Mouse (Mus musculus): ENCODE measurements around the gene Alad. TPM values are rescaled to one million over a fixed set of nuclear protein-coding genes. Genes with fewer than 3 reads are reported as not detected.

Gene Alad
- polyA plus RNA-seq, 1 experiment from 2014 or later, result 111 TPM

DNA sequence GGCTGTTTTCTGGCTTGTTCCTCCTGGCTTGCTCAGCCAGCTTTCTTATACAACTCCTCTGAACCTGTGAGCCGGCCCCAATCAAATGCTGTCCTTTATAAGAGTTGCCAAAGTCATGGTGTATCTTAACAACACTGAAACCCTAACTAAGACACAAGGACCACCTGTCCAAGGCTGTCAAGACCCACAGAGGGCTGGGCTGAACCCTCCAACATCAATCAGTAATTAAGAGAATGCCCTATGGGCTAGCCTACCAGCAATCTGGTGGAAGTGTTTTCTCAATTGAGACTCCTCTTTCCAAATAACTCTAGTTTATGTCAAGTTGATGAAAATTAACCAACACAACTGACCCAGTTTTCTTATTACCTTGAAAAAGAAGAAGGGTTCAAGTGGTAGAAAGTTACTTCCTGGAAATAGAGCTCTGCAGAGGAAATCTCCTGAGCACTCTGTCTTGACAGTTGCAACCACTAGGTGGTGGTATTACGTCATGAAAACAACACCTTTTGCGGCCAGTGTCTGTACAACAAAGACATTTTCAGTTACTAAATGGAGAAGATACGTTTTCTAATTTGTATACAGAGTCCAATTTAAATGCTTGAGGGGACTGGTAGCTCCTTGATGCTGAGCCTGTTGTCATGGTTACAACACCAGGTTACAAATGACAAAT, 41.4 kb upstream of the Alad start:
- 23% methylated on average over 4 of the region's 4 CpGs for WGBS
- no peaks in the 10 kb centered on the region for H3K9me3 ChIP-seq (ENCODE audit: low read length)
- H3K27me3 ChIP-seq (replicated peaks; ENCODE audit: insufficient read depth, low read length), result no peaks in the 10 kb centered on the region
- H3K36me3 ChIP-seq (ENCODE audit: insufficient read depth, low read length), result no peaks in the 10 kb centered on the region
- DNase-seq (ENCODE audit: low spot score) (peak; percentile 91), ATAC-seq (peak; percentile 65)
- no peak overlapping the region for H3K4me3 ChIP-seq (ENCODE audit: low read depth, low read length)
- H3K4me1 ChIP-seq (ENCODE audit: insufficient read depth, low read depth, low read length), result no peaks in the 10 kb centered on the region
- peak; percentile 87 for TF ChIP-seq CTCF (IDR thresholded peaks at IDR 0.05)
- no peak for TF ChIP-seq EP300 (IDR thresholded peaks at IDR 0.05)
- H3K4me2 ChIP-seq (replicated peaks; ENCODE audit: low read depth, low read length), result no peak overlapping the region
- H3K27ac ChIP-seq (ENCODE audit: low read length), result no peak overlapping the region
- no peak overlapping the region for H3K9ac ChIP-seq (replicated peaks; ENCODE audit: low read depth)

DNA sequence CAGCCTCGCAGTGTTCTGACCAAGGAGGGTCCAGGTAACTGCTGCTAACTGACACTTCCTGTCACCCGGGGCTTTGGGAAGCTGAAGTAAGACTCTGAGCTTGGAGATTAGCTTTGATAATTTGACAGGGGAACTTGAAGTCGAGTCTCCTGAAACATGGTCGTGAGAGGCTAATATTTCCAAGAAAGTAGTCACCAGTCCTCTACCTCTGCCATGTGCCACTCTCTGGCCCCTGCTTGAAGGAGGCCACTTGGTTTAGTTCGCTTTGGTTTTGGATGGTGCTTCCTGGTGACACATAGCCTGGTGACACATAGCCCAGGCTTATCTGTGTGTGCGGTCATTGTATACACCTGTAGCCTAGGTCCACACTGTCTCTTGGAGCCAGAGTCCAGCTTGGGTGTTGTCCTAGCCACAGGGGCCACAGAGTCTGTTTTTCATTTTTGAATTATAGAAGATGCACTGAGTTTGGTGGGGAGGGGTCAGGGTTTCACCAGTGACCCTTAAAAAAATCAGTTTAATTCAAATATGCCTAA, 40.1 kb upstream of the Alad start, which contains the start of gene Rgs3:
TSS of gene Rgs3 (plus strand) at position 51 of the 533 bp plus-strand sequence.
- no peak within 1 kb of the TSS for H3K9ac ChIP-seq (replicated peaks; ENCODE audit: low read depth)
- no peak within 1 kb of the TSS for H3K4me2 ChIP-seq (replicated peaks; ENCODE audit: low read depth, low read length)
- TF ChIP-seq EP300 (IDR thresholded peaks at IDR 0.05) (no peak), CTCF (IDR thresholded peaks at IDR 0.05) (no peak)
- 36% methylated on average over 6 of the region's 6 CpGs for WGBS
- H3K27me3 ChIP-seq (replicated peaks; ENCODE audit: insufficient read depth, low read length), result no peaks in the 10 kb centered on the region
- no peaks in the 10 kb centered on the region for H3K36me3 ChIP-seq (ENCODE audit: insufficient read depth, low read length)
- H3K27ac ChIP-seq (ENCODE audit: low read length), result no peak within 1 kb of the TSS
- no peaks in the 10 kb centered on the region for H3K9me3 ChIP-seq (ENCODE audit: low read length)
- no peak for DNase-seq (ENCODE audit: low spot score)
- H3K4me3 ChIP-seq (ENCODE audit: low read depth, low read length), result no peak within 1 kb of the TSS
- ATAC-seq, result no peak
- H3K4me1 ChIP-seq (ENCODE audit: insufficient read depth, low read depth, low read length), result no peaks in the 10 kb centered on the region

DNA sequence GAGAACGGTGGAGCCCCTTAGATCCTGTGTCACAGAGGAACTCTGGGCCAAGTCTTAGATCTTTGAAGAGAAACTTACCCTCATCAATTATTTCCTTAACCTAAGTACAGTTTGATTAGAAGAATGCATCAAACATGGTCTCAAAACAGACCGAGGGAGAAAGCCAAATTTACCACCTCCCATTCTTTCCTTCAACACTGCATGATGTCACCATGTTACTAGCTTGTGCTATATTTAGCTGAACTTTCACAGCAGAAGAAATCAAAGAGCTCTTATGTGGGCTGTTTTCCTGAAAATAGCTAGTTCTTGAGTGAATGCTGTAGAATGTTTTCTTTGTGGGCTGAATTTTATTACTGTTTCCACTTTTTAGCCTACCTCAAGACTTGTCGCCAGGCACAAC, 37.7 kb upstream of the Alad start:
- Histone ChIP-seq H3K9ac (replicated peaks; ENCODE audit: low read depth) (no peak overlapping the region), H3K4me2 (replicated peaks; ENCODE audit: low read depth, low read length) (no peak overlapping the region), H3K27ac (ENCODE audit: low read length) (no peak overlapping the region), H3K4me3 (ENCODE audit: low read depth, low read length) (no peak overlapping the region), H3K36me3 (ENCODE audit: insufficient read depth, low read length) (no peaks in the 10 kb centered on the region), H3K9me3 (ENCODE audit: low read length) (no peaks in the 10 kb centered on the region), H3K4me1 (ENCODE audit: insufficient read depth, low read depth, low read length) (no peaks in the 10 kb centered on the region), H3K27me3 (replicated peaks; ENCODE audit: insufficient read depth, low read length) (no peaks in the 10 kb centered on the region)
- WGBS, result 41% methylated on average over 3 of the region's 3 CpGs
- ATAC-seq, result no peak
- DNase-seq (ENCODE audit: low spot score), result peak; percentile 45
- TF ChIP-seq EP300 (IDR thresholded peaks at IDR 0.05) (no peak), CTCF (IDR thresholded peaks at IDR 0.05) (no peak)

DNA sequence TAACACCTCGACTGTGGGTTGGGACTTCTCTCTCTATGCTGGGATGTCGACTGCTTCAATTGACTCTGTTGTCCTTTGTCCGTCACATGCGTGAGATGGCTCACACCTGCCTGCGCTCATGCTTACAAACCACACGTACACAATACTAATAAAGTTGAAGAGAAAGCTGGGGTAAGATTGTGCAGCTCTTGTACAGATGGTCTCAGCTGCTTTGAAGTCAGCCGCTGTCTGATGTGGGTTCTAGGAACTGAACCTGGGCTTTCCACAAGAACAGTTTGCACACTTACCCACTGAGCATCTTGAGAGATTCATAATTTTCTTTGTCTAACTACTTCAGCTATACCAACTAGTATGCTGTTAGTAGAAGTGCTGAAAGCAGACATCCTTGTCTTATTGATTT, 32.2 kb upstream of the Alad start:
- Histone ChIP-seq H3K36me3 (ENCODE audit: insufficient read depth, low read length) (no peaks in the 10 kb centered on the region), H3K4me2 (replicated peaks; ENCODE audit: low read depth, low read length) (no peak overlapping the region), H3K9me3 (ENCODE audit: low read length) (no peaks in the 10 kb centered on the region), H3K27ac (ENCODE audit: low read length) (no peak overlapping the region), H3K27me3 (replicated peaks; ENCODE audit: insufficient read depth, low read length) (no peaks in the 10 kb centered on the region), H3K4me1 (ENCODE audit: insufficient read depth, low read depth, low read length) (no peaks in the 10 kb centered on the region), H3K4me3 (ENCODE audit: low read depth, low read length) (no peak overlapping the region), H3K9ac (replicated peaks; ENCODE audit: low read depth) (no peak overlapping the region)
- WGBS, result 74% methylated on average over 7 of the region's 7 CpGs
- ATAC-seq (no peak), DNase-seq (ENCODE audit: low spot score) (no peak)
- TF ChIP-seq EP300 (IDR thresholded peaks at IDR 0.05) (no peak), CTCF (IDR thresholded peaks at IDR 0.05) (no peak)

DNA sequence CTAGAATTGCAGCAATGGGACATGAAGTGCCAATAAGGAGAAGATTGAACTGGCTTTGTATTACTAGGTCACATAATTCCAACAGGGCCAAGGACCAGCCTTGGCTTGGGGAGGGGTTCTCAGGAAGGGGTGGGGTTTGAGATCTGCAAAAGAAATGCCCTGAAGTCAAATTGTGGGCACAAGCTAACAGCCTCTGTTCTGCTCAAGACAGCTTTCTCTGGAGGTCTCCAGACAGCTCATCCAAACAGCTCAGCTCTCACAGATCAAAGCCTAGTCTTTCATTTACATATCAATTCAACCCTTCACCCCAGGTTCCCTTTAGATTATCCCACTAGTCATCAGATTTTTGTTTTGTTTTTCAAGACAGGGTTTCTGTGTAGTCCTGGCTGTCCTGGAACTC, 25.1 kb upstream of the Alad start:
- TF ChIP-seq EP300 (IDR thresholded peaks at IDR 0.05) (no peak), CTCF (IDR thresholded peaks at IDR 0.05) (no peak)
- H3K9me3 ChIP-seq (ENCODE audit: low read length), result no peaks in the 10 kb centered on the region
- no peak overlapping the region for H3K4me2 ChIP-seq (replicated peaks; ENCODE audit: low read depth, low read length)
- DNase-seq (ENCODE audit: low spot score) (no peak), ATAC-seq (no peak)
- H3K27ac ChIP-seq (ENCODE audit: low read length), result no peak overlapping the region
- H3K4me3 ChIP-seq (ENCODE audit: low read depth, low read length), result no peak overlapping the region
- H3K4me1 ChIP-seq (ENCODE audit: insufficient read depth, low read depth, low read length), result no peaks in the 10 kb centered on the region
- H3K36me3 ChIP-seq (ENCODE audit: insufficient read depth, low read length), result no peaks in the 10 kb centered on the region
- no peak overlapping the region for H3K9ac ChIP-seq (replicated peaks; ENCODE audit: low read depth)
- no peaks in the 10 kb centered on the region for H3K27me3 ChIP-seq (replicated peaks; ENCODE audit: insufficient read depth, low read length)

DNA sequence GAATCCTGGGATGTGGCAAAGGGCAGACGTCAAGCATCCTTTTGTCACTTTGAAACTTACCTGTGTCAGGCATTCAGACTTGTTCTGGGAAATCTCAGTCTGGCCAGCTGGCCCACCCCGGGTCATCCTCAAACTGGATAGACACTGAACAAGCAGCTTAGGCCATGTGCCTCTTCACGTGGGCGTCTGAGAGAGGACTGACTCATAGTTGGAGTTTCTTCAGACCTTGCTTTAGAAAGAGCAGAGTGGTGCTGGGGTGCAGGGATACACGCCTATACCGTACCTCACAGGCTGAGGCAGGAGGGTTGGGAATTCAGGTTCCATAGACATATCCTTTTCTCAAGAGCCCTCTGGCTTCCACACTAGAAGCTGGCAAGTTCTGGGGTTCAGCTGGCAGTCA, 24.1 kb upstream of the Alad start:
- no peak overlapping the region for H3K4me2 ChIP-seq (replicated peaks; ENCODE audit: low read depth, low read length)
- 83% methylated on average over 6 of the region's 6 CpGs for WGBS
- H3K27me3 ChIP-seq (replicated peaks; ENCODE audit: insufficient read depth, low read length), result no peaks in the 10 kb centered on the region
- no peaks in the 10 kb centered on the region for H3K9me3 ChIP-seq (ENCODE audit: low read length)
- no peak for ATAC-seq
- DNase-seq (ENCODE audit: low spot score), result no peak
- no peak overlapping the region for H3K27ac ChIP-seq (ENCODE audit: low read length)
- no peaks in the 10 kb centered on the region for H3K36me3 ChIP-seq (ENCODE audit: insufficient read depth, low read length)
- no peak for TF ChIP-seq CTCF (IDR thresholded peaks at IDR 0.05)
- TF ChIP-seq EP300 (IDR thresholded peaks at IDR 0.05), result no peak
- no peak overlapping the region for H3K4me3 ChIP-seq (ENCODE audit: low read depth, low read length)
- H3K9ac ChIP-seq (replicated peaks; ENCODE audit: low read depth), result no peak overlapping the region
- no peaks in the 10 kb centered on the region for H3K4me1 ChIP-seq (ENCODE audit: insufficient read depth, low read depth, low read length)

All from lung, postnatal 0 days (tissue).